Mouse (Mus musculus): ENCODE measurements around the gene Flna. TPM values are rescaled to one million over a fixed set of nuclear protein-coding genes. Genes with fewer than 3 reads are reported as not detected.
A peak's percentile ranks its signal among the peaks of the same experiment; 100 is the strongest.

The Flna gene
- total RNA-seq (2021) = 100 to 1,000 TPM in 1 of 2 experiments, 10 to 100 TPM in 1; 89.1 to 100 TPM
- long read RNA-seq, experiment 1, full-length matches to known transcripts = 2 of 22 reads
- long read RNA-seq, experiment 1, partial matches to known transcripts = 13 of 22 reads
- long read RNA-seq, experiment 1, other reads (novel, unspliced or antisense) = 7 of 22 reads
- long read RNA-seq, experiment 2, full-length matches to known transcripts = 4 of 31 reads
- long read RNA-seq, experiment 2, partial matches to known transcripts = 17 of 31 reads
- long read RNA-seq, experiment 2, other reads (novel, unspliced or antisense) = 10 of 31 reads

DNA sequence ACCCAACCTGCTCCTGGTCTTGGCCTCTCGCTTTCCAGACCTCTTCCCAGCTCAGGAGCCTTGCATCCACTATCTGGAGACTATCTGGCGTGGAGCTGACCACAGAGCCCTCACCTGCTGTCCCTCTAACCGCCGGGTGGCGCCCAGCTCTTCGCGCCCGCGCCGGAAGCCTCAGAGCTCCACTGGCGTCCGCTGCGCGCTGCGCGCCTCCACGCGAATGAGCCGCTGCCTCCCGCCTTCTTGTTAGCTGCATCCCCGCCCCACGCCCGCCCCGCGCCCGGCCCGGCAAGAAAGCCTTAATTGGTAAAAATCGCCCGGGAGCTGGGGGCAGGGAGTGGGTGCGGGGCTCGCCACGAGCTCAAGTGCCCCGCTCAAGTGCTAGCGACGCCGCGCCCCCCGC, at the start of gene Flna:
TSS of gene Flna (minus strand) at position 206 of the 400 bp plus-strand sequence.
- intact Hi-C loops (cut with DNase I) = loop anchor here (10.0 kb wide), 2 partner anchors 135 to 165 kb away; no protein-coding TSS in a partner anchor
- DNase-seq (ENCODE audit: low spot score in 2 of 2) = peak; percentile 56 to 57

DNA sequence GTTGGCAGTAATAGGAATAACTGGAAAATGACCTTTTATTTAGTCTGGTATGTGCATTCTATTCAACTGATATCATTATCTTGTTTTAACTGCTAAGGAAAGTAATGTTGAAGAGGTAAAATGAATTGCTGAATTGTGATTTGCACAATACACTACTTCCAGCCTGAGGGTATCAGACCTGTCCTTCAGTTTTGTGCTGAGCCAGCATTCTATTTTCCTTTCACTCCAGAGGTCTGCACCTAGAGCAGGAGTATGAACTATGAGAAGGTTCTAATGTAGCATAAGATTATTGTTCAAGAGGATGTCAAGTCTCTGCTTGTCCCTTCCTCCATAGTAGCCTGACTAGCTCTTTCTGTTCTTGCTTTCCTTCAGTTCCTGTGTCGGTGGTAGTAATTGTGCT, 48.7 kb upstream of the Flna start:
- DNase-seq (ENCODE audit: low spot score in 2 of 2) = no peak
- intact Hi-C loops (cut with DNase I) = no loop called here

DNA sequence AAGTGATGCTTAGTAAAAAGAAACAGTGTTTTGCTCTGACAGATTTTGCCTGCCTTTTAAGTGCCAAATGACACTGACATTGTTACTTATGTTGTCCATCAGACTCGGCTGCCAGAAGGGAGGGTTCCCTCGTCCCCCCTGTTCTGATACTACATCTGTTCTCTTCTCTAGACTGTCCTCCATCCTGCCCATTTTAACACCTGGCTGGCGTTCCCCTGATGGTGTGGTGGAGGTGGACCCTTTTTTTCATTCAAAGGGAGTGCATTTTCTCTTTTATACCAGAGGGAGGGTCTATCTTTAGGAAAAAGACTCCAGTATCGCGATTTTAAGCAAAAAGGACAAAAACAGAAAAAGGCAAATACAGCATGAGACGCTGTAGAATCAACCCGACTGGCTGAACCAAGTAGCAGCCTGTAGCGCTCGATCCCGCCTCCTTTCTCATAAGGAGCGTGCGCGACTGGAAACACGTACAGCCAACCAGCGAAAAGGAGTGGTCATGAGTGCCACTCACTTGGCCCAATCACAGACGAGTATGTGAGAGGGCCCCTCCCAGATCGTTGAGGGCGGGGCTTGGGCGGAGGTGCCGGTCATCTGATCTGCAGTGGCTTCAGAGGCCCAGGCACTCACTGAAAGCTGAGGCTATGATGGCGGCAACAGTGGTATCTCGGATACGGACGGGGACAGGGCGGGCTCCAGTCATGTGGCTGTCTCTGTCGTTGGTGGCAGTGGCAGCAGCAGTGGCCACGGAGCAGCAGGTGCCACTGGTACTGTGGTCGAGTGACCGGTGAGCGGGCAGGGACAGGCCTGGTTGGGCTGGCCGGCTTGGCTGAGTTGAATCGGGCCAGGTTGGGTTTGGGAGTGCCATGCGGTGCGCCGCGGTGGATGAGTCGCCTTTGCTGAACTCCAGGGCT, 47.2 kb upstream of the Flna start, which contains the start of gene Atp6ap1:
TSS of gene Atp6ap1 (plus strand) at position 560 of the 911 bp plus-strand sequence.
- DNase-seq (ENCODE audit: low spot score in 2 of 2) = peak; percentile 93 to 96
- intact Hi-C loops (cut with DNase I) = no loop called here

DNA sequence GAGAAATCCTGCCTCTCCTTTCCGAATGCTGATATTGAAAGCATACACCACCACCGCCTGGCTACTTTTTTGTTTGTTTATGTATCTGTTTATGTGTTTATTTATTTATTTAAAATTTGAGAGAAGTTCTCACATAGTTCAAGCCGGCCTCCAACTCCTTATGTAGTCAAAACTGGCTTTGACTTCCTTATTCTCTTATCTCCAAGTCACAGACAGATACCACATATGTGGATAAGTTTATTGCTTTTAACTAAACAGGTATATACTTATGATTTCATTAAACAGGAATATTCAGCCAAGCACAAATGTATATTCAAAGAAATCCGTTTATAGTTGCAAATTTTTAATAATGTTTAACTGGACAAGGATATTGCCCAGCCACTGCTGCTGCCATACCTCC, 43.8 kb upstream of the Flna start:
- no peak for DNase-seq (ENCODE audit: low spot score in 2 of 2)
- intact Hi-C loops (cut with DNase I) = no loop called here

DNA sequence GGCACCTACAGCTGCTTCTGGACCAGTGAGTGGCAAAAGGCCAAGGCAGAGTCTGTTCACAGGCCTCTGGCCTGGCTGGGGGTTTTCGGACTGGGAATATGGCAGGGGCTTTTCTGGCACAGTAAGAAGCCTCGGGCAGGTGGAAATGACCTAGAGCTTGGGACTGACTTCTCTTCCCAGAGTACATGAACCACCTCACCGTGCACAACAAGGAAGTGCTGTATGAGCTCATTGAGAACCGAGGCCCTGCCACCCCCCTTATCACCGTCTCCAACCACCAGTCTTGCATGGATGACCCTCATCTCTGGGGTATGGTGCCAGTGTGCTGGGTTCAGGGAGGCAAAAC, 33.4 kb upstream of the Flna start:
- DNase-seq (ENCODE audit: low spot score in 2 of 2) = no peak
- intact Hi-C loops (cut with DNase I) = no loop called here

DNA sequence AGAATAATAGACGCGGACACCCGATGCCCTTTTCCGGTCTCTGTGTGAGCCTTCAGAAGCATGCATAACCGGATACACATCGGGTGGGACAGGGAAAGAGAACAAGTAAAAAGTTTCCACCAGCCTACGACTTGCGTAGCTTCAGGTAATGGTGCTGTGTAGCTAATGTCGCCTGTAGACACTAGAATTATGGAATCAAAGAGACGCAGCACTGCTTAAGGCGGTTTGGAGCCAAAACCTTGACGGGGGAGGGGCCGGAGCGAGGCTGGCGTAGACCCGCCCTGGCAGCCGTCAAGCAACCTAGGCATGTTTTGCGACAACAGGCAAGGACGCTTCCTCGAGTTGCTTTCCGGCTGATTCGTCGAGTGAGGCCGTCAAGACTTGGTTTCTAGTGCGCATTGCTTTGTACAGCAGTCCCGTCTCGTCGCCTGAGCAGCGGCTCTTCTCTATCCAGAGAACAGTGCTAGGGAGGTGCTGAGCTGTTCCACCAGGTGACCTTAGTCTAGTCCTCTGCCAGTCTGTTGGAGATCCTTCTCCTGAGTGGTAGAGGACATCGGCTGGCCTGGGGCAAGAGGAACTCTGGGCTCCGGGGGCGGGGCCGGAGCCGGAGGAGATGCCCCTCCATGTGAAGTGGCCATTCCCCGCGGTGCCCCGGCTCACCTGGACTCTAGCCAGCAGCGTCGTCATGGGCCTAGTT, 32.9 kb upstream of the Flna start:
- intact Hi-C loops (cut with DNase I) = no loop called here
- DNase-seq (ENCODE audit: low spot score in 2 of 2) = peak; percentile 86 to 89

DNA sequence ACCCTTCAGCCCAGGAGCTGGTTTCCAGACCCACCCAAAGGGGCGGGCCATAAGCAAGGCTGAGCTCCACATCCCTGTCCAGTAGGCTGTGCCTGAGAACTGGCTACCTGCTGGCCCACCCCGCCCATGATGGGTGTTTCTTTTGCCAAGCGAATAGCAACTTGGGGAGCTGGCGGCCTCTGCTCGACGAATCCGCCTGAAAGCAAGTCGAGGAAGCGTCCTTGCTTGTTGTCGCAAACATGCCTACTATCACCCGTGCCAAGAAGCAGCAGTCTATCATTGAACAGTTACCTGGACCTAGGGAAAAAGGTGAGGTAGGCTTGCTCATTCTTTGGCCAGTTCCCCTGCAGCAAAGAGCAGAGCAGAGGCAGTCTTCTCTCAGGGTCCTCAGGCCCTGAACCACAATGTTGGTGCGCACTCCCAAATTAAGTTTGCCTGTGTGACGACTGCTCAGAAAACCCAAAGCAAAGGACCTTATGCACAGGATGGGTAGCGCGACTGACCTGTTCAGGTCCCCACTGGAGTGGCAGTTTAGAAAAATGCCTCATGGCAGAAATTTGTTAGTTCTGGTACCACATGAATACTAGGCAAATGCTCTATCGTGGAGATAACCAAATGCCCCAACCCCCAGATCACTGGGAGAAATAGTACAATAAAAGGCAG, 32.2 kb upstream of the Flna start, which contains the start of the genes Taz and Dnase1l1:
TSS of gene Taz (plus strand) at position 181 of the 663 bp plus-strand sequence.
TSS of gene Dnase1l1 (minus strand) at position 606 of the 663 bp plus-strand sequence.
- intact Hi-C loops (cut with DNase I) = no loop called here
- peak; percentile 28 to 61 for DNase-seq (ENCODE audit: low spot score in 2 of 2)

DNA sequence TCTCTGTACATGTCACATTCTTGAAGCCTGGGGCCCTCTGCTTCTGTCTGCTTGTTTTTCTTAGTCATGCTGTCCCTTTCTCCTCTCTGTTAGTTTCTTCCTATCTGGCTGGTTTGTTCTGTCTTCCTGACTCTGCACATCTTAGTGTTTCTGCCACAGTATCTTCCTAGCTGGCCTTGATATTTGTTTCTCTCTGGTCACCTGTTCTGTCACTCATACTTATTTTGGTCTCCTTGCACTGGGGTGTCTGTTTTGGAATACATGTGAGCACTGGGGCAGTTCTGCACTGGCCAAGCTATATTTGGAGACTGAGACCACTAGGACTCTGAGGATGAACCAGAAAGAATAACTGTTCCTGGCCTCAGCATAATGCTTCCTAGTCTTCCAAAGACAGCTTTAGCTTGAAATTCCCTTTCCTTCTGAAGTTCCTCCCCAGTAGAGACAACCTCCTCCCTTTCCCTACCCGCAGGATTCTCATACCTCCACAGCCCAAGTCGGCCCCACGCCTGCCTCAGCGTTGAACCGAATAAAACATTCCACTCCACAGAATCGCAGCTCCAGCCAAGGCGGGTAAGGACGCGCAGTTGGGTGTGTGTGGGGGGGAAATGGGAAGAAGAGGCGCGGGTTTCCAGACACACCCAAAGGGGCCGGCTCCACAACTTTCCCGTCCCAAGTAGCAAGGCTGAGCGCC, 31.6 kb upstream of the Flna start:
- no peak for DNase-seq (ENCODE audit: low spot score in 2 of 2)
- intact Hi-C loops (cut with DNase I) = no loop called here

DNA sequence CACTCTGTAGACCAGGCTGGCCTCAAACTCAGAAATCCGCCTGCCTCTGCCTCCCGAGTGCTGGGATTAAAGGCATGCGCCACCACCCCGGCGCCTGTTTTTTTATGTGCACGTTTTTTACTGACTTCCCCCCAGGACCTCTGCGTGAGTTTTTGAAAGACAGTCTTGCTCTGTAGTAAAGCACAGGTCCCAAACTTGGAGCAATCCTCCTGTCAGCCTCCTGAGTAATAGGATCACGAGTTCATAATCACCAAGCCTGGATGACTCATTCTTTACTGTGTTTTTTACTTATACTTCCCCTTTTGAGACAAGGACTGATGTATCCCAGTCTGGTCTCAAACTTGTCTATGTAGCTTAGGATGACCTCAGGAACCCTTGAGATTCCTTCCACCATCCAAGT, 28.3 kb upstream of the Flna start:
- no peak for DNase-seq (ENCODE audit: low spot score in 2 of 2)
- intact Hi-C loops (cut with DNase I) = no loop called here

DNA sequence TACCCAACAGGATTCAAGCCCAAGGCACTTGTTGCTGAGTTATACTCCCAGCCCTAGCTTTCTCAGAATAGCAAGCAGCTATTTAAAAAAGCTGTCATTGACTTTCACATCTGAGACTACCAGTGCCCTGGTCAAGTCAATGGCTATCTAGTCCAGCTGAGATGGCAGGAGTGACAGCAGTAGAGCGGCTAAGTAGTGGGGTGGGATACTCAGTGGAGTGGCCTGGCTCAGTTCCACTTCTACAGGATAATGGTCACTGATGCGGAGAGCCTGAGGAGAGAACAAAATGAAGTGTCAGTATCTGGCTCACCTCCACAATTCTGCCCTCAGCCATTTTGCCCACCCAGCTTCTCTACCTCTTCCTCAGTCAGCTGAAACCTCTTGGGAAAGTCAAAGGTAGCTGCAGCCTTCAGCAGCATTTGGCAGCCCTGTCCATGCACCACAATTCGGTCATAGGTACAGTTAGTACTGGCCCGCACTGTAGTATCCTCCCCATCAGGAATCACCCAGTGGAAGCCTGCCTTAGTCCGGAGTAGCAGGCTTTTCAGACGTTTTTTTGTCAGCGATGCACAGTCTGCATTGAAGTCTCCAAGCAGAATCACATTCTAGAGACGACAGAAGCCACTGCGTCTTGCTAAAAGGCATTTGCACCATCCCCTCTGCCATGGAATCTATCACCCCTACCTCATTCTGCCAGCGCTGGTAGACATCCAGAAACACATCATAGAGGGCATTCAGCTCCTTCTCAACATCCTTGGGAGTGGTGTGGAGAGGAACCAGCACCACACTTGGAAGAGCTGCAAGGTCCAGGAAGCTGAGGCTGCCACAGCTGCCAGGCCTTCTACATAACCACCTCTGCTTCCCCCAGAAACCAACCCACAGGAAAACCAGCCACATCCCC, 24.1 kb upstream of the Flna start:
- DNase-seq (ENCODE audit: low spot score in 2 of 2) = no peak
- intact Hi-C loops (cut with DNase I) = no loop called here

DNA sequence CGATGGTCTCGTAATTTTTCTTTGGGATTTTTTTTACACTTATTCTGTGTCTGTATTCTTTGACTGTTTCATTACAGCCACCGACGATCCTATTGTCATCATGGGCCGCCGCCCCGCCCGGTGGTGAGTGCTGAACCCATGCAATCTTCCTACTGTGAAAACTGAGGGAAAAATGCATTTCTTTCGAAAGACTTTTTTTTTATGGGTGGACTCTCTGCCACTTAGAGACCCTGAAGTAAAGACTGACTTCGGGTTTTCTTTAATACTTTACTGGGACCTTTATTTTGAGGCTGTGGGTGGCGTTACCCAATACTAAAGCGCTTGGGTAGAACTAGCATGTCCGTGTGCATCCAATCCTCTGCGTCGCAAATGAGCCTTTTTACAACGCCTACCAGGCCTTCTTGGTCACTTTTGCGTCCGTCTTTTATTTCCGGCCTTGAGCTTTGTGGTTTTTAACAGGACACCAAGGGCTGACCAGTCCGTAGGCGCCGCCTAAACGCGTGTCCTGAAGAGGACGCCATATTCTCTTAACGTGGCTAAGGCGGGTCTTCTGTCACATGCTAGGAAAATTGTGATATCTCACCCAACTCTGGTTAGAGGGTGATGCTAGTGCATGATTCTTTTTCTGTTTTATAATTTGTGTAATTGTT, 21.4 kb upstream of the Flna start:
- no peak for DNase-seq (ENCODE audit: low spot score in 2 of 2)
- intact Hi-C loops (cut with DNase I) = no loop called here

DNA sequence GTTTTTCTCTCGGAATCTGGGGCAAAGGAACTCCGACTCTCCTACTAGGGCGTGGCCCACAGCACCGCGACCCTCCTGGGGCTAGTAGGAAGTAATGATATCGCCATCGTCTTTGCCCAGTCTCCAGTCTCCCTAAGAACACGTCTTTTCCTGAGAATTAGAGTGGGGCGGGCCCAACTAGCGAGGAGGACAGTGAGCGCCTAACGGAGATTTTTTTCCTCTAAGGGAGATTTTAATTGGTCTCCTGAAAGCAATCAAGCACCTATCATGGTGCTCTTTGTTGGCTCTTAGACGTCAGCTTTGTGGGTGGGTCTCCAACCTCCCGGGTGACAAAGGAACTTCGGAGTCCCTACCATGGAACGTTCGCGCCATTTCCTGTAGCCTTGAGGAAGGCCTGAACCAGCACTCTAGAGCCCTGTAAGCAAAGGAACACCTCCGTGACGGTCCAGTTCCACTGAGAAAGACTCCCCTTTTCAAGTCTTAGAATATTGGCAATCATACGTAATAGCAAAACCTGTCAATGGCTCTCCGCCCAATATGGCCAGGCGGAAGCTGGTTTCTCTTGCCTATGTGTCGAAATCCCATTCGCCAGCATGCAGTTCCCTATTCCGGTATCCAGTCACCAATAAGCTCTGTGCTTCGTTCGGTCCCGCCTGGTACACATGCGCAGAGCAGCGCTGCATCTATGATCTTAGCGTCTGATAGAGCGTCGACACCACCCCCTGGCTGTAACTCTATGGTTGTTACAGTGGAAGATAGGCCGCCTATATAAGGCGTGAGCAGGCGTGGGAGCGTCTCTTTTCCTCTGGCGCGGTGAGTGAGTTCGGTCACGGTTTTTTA, 20.7 kb upstream of the Flna start, which contains the start of gene Rpl10:
TSS of gene Rpl10 (plus strand) at position 751 of the 840 bp plus-strand sequence.
- DNase-seq (ENCODE audit: low spot score in 2 of 2) = peak; percentile 91 to 96
- intact Hi-C loops (cut with DNase I) = no loop called here

DNA sequence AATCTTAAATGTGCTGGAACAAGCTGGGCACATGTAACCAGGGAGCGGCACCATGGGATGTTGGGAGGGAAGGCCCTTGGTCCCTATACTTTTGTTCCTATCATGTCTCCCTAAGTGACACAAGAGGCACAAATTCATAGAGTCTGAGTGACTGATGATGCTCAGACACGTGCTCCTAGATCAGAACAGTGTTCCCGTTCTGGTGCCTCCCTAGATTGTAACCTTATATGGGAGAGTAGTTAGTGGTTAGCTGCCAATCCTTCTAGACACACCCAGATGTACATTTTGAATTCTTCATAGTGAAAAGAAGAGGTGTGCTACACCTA, 20.1 kb upstream of the Flna start:
- peak in 1 of 2 experiments; percentile 43 for DNase-seq (ENCODE audit: low spot score in 2 of 2)

DNA sequence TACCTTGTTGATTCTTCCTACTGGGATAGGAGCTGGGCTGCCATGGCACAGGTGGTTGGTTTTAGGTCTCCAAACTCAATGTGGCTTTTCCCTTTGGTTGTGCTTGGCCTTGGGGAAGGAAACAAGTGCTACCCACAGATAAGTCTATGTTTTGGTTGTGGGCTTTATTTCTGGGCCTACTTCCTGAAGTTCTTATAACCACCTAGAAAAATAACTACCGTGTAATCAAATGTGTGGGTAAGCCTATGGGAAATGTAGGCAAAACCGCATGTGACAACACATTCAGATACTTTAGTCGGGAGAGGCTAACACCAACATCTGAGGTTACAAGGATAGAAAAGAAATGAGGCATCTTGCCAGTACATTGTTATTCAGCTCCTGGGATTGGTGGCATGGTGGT, 8.1 kb upstream of the Flna start:
- intact Hi-C loops (cut with DNase I) = no loop called here
- no peak for DNase-seq (ENCODE audit: low spot score in 2 of 2)

More for the DNA sequence above, 20.1 kb upstream of the Flna start:
- intact Hi-C loops (cut with DNase I) = no loop called here

DNA sequence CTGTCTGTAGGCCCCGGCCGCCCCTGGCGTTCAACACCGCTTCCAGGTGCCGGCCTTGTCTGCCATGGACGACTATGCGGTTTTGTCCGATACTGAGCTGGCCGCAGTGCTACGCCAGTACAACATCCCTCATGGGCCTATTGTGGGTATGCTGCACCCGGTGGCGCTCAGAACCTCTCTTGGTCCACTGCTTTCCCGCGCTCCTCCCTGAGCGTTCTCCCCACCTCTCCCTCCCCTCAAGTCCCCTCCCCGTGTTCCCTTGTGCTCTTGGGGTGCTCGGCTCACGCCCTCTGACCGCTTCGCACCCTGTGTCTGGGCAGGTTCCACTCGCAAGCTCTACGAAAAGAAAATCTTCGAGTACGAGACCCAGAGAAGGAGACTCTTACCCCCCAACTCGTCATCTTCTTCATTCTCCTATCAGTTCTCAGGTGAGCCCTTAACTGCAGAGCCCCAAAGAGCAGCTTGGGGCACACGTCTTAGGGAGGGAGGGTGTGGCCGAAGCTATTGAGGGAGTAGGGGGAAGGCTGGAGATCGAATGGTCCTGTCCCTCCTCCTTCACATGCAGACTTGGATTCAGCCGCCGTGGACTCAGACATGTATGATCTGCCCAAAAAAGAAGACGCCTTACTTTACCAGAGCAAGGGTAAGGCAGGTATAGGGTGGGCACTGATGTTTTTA, 5.4 kb upstream of the Flna start:
- no peak for DNase-seq (ENCODE audit: low spot score in 2 of 2)
- intact Hi-C loops (cut with DNase I) = no loop called here
